Mouse (Mus musculus): Measurements from ENCODE around the gene Fntb.

- TF ChIP-seq CTCF (IDR thresholded peaks at IDR 0.05; ENCODE audit: low read depth, low read length) (no peak), EP300 (IDR thresholded peaks at IDR 0.05; ENCODE audit: insufficient read depth, low read depth, low read length) (no peak), POLR2A (IDR thresholded peaks at IDR 0.05; ENCODE audit: insufficient read depth, low read length) (no peak)
Measured at GRCm38 (mm10) chr12:76950330-76950729, 184.9 kb downstream of the Fntb start.

All from ES-Bruce4 (cell line).